Mouse (Mus musculus) leukemia stem cell, adult 10-12 weeks (primary cell): ENCODE results near the gene Ksr1. TPM values are rescaled to one million over a fixed set of nuclear protein-coding genes. Genes with fewer than 3 reads are reported as not detected.

ENCODE experiments used
- polyA plus RNA-seq: library from polyadenylated mRNA; stranded (reverse); fragments of >175 nt; gene quantifications from 2 replicates; pipeline ENCODE4 v1.2.3, GENCODE M21; 2012; ENCODE audit warnings: low replicate concordance

Gene Ksr1
- 18.8 and 51.4 TPM in 2 replicates for polyA plus RNA-seq

DNA sequence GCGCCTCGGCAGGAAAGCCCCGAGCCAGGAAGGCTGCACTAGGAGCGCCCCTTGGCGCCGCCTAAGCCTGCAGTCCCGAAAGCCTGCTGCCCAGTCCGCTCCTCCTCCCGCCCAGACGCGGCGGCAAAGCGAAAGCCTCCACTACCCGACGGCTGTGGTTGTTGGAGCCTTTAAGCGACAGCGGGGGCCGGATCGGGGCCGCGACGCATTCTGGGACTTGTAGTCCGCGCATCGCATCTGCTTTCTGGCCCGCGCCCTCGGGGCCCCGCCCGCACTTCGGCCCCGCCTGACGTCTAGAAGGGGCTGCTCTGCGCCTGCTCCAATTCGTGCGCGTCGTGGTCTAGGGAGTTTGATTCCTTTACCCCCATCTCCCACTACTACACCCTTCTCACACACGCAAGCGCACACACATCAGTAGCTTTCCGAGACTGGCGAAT, at the start of gene Ksr1:
Gene Ksr1 (minus strand): TSS at position 77 of the 437 bp plus-strand sequence.

DNA sequence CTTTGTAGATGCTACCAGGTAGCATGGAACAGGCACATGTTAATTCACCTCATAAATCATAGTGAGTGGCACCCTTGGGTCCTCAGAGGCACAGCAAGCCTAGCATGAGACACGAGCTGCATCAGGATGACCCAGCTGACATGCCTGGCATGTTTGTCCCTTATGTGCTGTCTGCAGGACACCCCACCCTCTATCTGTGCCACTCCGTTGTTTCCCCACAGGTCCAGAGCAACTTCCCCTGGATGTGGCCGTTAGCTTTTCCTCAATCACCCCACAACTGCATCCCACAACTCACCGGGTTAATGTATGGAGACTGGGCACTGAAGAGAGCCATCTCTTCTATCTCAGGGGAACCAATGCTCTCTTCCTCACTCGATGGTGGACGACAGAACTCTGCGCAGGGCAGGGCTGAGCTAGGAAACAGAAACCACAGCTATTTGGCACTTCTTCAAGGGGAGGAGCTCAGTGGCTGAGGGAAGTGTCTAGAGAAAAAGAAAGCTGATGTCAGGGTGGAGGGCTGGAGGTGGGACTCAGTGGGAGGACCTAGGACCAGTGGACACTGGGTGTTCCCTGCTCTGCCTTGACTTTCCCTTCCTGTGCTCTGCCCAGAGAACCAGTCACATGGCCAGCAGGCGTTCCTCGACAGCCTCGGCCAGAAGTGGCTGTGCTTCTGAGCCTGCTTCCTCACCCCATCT, 161.6 kb downstream of the Ksr1 start, which contains the start of gene Lgals9:
Gene Lgals9 (minus strand): TSS at position 464 of the 695 bp plus-strand sequence.

Other genes with a start within 250 kb of the Ksr1 start
- 0.08 and 0.19 TPM in 2 replicates for gene Nos2, start 225.6 kb downstream of the Ksr1 start, polyA plus RNA-seq
- gene Lgals9, start 161.5 kb downstream of the Ksr1 start, polyA plus RNA-seq: 30.8 and 50.1 TPM in 2 replicates
- 101 and 107 TPM in 2 replicates for gene Wsb1, start 108.3 kb upstream of the Ksr1 start, polyA plus RNA-seq
- not detected in 2 replicates for gene Gm9964, start 150.5 kb upstream of the Ksr1 start, polyA plus RNA-seq
- gene Nf1, start 193.3 kb upstream of the Ksr1 start, polyA plus RNA-seq: 8.3 and 18.1 TPM in 2 replicates